ENCODE assay signal across 17 mouse cellular contexts in genomic region chr4:48415838-48416335, GRCm38 (mm10). TPM values are rescaled to one million over a fixed set of nuclear protein-coding genes. Genes with fewer than 3 reads are reported as not detected.
DNase-seq lines count a peak whose midpoint lies in the region; ATAC-seq lines count a peak whose summit lies in the region.
"Had no signal": no experiment of that assay in that cellular context is flagged by ENCODE, and none has a peak within 500 bp of the region (broad histone marks: within the 10 kb centered on the region; RNA-seq: fewer than 3 reads in every experiment).

No protein-coding gene starts in this region.

- intact Hi-C loops in heart, postnatal 10 days (cut with DNase I) = no loop called here

- no peak overlapping the region for H3K4me2 ChIP-seq in forebrain, embryonic 12.5 days
- H3K4me2 ChIP-seq: hindbrain, embryonic 12.5 days; liver, embryonic 12.5 days; midbrain, embryonic 12.5 days; neural tube, embryonic 12.5 days had no signal

- no peak overlapping the region for H3K9ac ChIP-seq in forebrain, embryonic 12.5 days
- H3K9ac ChIP-seq: hindbrain, embryonic 12.5 days; liver, embryonic 12.5 days; midbrain, embryonic 12.5 days; neural tube, embryonic 12.5 days had no signal

- no peaks in the 10 kb centered on the region for H3K4me1 ChIP-seq in forebrain, embryonic 12.5 days
- H3K4me1 ChIP-seq: hindbrain, embryonic 12.5 days; midbrain, embryonic 12.5 days; neural tube, embryonic 12.5 days had no signal

- no peaks in the 10 kb centered on the region for H3K27me3 ChIP-seq in forebrain, embryonic 12.5 days
- H3K27me3 ChIP-seq: hindbrain, embryonic 12.5 days; liver, embryonic 12.5 days; midbrain, embryonic 12.5 days; neural tube, embryonic 12.5 days had no signal

- no peak overlapping the region for H3K27ac ChIP-seq in forebrain, embryonic 12.5 days
- H3K27ac ChIP-seq: hindbrain, embryonic 12.5 days; kidney, postnatal 0 days; liver, embryonic 12.5 days; midbrain, embryonic 12.5 days; neural tube, embryonic 12.5 days had no signal

- no peaks in the 10 kb centered on the region for H3K36me3 ChIP-seq in forebrain, embryonic 12.5 days (replicated peaks)
- H3K36me3 ChIP-seq: hindbrain, embryonic 12.5 days; midbrain, embryonic 12.5 days had no signal

- H3K9me3 ChIP-seq in forebrain, embryonic 12.5 days = no peaks in the 10 kb centered on the region
- H3K9me3 ChIP-seq: liver, embryonic 12.5 days; midbrain, embryonic 12.5 days; neural tube, embryonic 12.5 days had no signal

- ATAC-seq in forebrain, embryonic 12.5 days (ENCODE audit: low FRiP score) = no peak
- ATAC-seq: liver, embryonic 12.5 days had no signal

- peak; percentile 5 to 17 for DNase-seq in kidney, postnatal 36 days
- no peak for DNase-seq in kidney, adult 11 months
- peak; percentile 20 for DNase-seq in cerebellum, adult 11-12 months
- DNase-seq in cerebellum, postnatal 14 days = peak; percentile 13 to 33
- peak; percentile 56 to 64 for DNase-seq in heart, postnatal 10 days
- no peak for DNase-seq in spleen, postnatal 36 days (ENCODE audit: low spot score in 2 of 2)
- DNase-seq in right cerebral cortex, postnatal 25 days = no peak
- DNase-seq: embryo, embryonic 11 days; lung, postnatal 14 days; right cerebral cortex, postnatal 4 days; thymus, adult 18-20 months had no signal

- 91% methylated on average over 10 of the region's 10 CpGs for WGBS in forebrain, embryonic 12.5 days

- no peak overlapping the region for H3K4me3 ChIP-seq in forebrain, embryonic 12.5 days (replicated peaks)
- H3K4me3 ChIP-seq: hindbrain, embryonic 12.5 days; liver, embryonic 12.5 days; midbrain, embryonic 12.5 days; neural tube, embryonic 12.5 days had no signal

RNA-seq across cellular contexts. Expression of gene Tex10, which starts 57.4 kb away (rescaled TPM):
- total RNA-seq in heart, postnatal 10 days (2021) = 10 to 100 TPM; 12.1 to 12.3 TPM
- 58.5 and 62.5 TPM in 2 replicates for polyA plus RNA-seq in forebrain, embryonic 12.5 days (2016; fragmentation: Nextera tagmentation; extraction: Ambion mirVana)

Comparison
In these comparisons a context has a peak if more than half of its experiments do, and no peak if none do; other contexts are left out.
1. DNase-seq: peak in kidney, postnatal 36 days (2 of 2), cerebellum, adult 11-12 months (single experiment), cerebellum, postnatal 14 days (2 of 2) and heart, postnatal 10 days (2 of 2); none in kidney, adult 11 months (single experiment), spleen, postnatal 36 days (0 of 2) and right cerebral cortex, postnatal 25 days (single experiment).